Mouse (Mus musculus) adrenal gland, postnatal 0 days (tissue): ENCODE measurements around the gene Fabp1. TPM values are rescaled to one million over a fixed set of nuclear protein-coding genes. Genes with fewer than 3 reads are reported as not detected.

Source experiments
- polyA plus RNA-seq: library from polyadenylated mRNA; unstranded; fragments of >200 nt; fragmentation: Nextera tagmentation; extraction: Ambion mirVana; gene quantifications from 2 replicates; pipeline ENCODE4 v1.2.1, GENCODE M21; 2015

Fabp1 gene
- polyA plus RNA-seq = 167 and 268 TPM in 2 replicates

GRCm38 (mm10) chr6:71199612-71200011, at the start of gene Fabp1:
Fabp1 (plus strand) TSS chr6:71199827.

Other genes starting within 250 kb of the Fabp1 start
- gene Foxi3, start 243.3 kb upstream of the Fabp1 start, polyA plus RNA-seq = not detected in 2 replicates
- 27.1 and 46.0 TPM in 2 replicates for gene Thnsl2, start 55.4 kb upstream of the Fabp1 start, polyA plus RNA-seq
- 50.0 and 64.3 TPM in 2 replicates for gene Krcc1, start 71.8 kb downstream of the Fabp1 start, polyA plus RNA-seq
- gene Smyd1, start 122.4 kb downstream of the Fabp1 start, polyA plus RNA-seq = 0.68 and 0.84 TPM in 2 replicates
- gene Cd8b1, start 123.0 kb downstream of the Fabp1 start, polyA plus RNA-seq = 0.08 and 0.63 TPM in 2 replicates
- gene Cd8a, start 173.6 kb downstream of the Fabp1 start, polyA plus RNA-seq = 0.30 TPM in 1 of 2 replicates, not detected in the other
- 7.3 and 9.0 TPM in 2 replicates for gene Rmnd5a, start 240.8 kb downstream of the Fabp1 start, polyA plus RNA-seq